Mouse (Mus musculus) ES-E14 (cell line): ENCODE results near the gene Spock3.

Source experiments
- CHD2 ChIP-seq: IDR thresholded peaks from 2 replicates; pipeline ENCODE4 v1.6.1; 2014; ENCODE audit warnings: mild to moderate bottlenecking, low read depth, low read length, inconsistent platforms
- HCFC1 ChIP-seq: IDR thresholded peaks from 2 replicates; pipeline ENCODE4 v1.6.1; 2012; ENCODE audit warnings: low read length, inconsistent platforms, borderline replicate concordance; ENCODE audit not compliant: insufficient read depth
- MAFK ChIP-seq: IDR thresholded peaks from 2 replicates; pipeline ENCODE4 v1.6.1; 2014; ENCODE audit warnings: mild to moderate bottlenecking, low read depth, low read length, inconsistent platforms; ENCODE audit not compliant: insufficient read depth
- ZC3H11A ChIP-seq: IDR thresholded peaks from 2 replicates; pipeline ENCODE4 v1.6.1; 2012; ENCODE audit warnings: low read depth, mild to moderate bottlenecking, inconsistent platforms, low read length, borderline replicate concordance
- ZNF384 ChIP-seq: IDR thresholded peaks from 2 replicates; pipeline ENCODE4 v1.6.1; 2012; ENCODE audit warnings: low read depth, low read length, inconsistent platforms

GRCm38 (mm10) chr8:62951173-62952134, 645 bp downstream of the Spock3 start:
- no peak for TF ChIP-seq MAFK
- TF ChIP-seq HCFC1, result no peak
- TF ChIP-seq ZC3H11A, result no peak
- TF ChIP-seq CHD2, result no peak
- no peak for TF ChIP-seq ZNF384
